ENCODE assay signal across 10 mouse cellular contexts in the genomic region with DNA sequence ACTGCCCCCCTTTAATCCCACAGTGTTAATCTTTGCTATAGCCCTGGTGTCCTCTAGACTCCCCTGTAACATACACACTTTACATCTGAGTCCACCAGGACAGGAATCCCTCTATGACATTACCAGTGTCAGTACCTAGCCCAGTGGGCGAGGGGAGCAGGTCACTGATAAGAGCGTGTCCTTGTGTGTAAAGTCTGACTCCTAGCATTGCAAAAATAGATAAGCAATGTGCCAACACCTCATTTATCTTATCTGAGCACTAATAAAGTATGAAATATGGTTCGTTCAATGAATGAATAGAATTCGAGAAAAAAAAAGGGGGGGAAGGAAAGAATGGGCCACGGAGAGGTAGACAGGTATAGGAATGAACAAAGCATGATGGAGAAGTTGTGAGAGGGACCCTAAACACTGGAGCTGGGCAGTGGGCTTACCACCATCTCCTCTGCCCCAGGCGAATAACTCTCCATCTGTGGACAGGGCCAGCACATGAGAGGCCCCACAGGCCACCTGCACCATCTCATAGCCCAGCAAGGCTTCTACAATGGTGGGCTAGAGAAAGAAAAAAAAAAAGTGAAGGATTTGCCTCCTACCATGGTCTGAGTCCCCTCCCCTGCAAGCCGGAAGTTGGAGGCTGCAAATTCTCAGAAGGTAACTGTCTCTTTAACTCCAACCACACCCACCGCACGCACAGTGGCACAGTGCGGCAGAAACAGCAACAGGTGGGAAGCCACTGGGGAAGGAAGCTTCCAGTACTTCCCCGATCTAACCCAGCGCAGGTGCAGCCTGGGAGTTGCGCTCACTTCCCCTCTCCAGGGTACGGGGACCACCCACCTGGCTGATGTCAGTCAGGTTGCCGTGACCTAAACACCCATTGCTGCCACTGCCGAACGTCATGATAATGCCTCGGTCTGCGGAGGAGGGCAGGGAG. TPM values are rescaled to one million over a fixed set of nuclear protein-coding genes. Genes with fewer than 3 reads are reported as not detected.
DNase-seq lines count a peak whose midpoint lies in the region; ATAC-seq lines count a peak whose summit lies in the region.
"Had no signal": no experiment of that assay in that cellular context is flagged by ENCODE, and none has a peak within 500 bp of the region (broad histone marks: within the 10 kb centered on the region; RNA-seq: fewer than 3 reads in every experiment).

No protein-coding gene starts in this region.

- peak overlapping the region; percentile 44 for H3K4me2 ChIP-seq in heart, embryonic 11.5 days
- peak overlapping the region; percentile 73 for H3K4me2 ChIP-seq in liver, embryonic 13.5 days
- H3K4me2 ChIP-seq: limb, embryonic 15.5 days had no signal

- H3K27ac ChIP-seq in heart, embryonic 11.5 days (ENCODE audit: low read depth, low read length) = no peak overlapping the region
- peak overlapping the region; percentile 91 for H3K27ac ChIP-seq in liver, embryonic 13.5 days
- H3K27ac ChIP-seq: limb, embryonic 15.5 days had no signal

- H3K4me1 ChIP-seq in heart, embryonic 11.5 days (ENCODE audit: control insufficient read depth, insufficient read depth, low read length) = peaks cover 16% of the 10 kb centered on the region
- peaks cover 84% of the 10 kb centered on the region for H3K4me1 ChIP-seq in liver, embryonic 13.5 days (replicated peaks)

- no peak for ATAC-seq in heart, embryonic 11.5 days (replicated peaks; ENCODE audit: insufficient number of reproducible peaks, low FRiP score, low TSS enrichment)
- ATAC-seq in liver, embryonic 13.5 days (ENCODE audit: low read depth) = peak; percentile 65

- H3K9ac ChIP-seq in heart, embryonic 11.5 days (ENCODE audit: low read depth, low read length) = peak overlapping the region; percentile 39; the same call in 1 of the 2 replicates
- H3K9ac ChIP-seq in liver, embryonic 13.5 days = peak overlapping the region; percentile 62
- H3K9ac ChIP-seq: limb, embryonic 15.5 days had no signal

- H3K27me3 ChIP-seq in heart, embryonic 11.5 days (ENCODE audit: control insufficient read depth, insufficient read depth, low read length) = no peaks in the 10 kb centered on the region
- H3K27me3 ChIP-seq in liver, embryonic 13.5 days = no peaks in the 10 kb centered on the region
- H3K27me3 ChIP-seq in splenic B cell, adult 2 months (ENCODE audit: control insufficient read depth, insufficient read depth, low read length, poor library complexity, severe bottlenecking) = no peaks in the 10 kb centered on the region
- H3K27me3 ChIP-seq: limb, embryonic 15.5 days had no signal

- no peak for DNase-seq in heart, postnatal 14 days
- DNase-seq in ZHBTc4 (ENCODE audit: low read depth, low spot score) = peak; percentile 72
- DNase-seq in liver, embryonic 13.5 days = no peak
- DNase-seq in splenic B cell, adult 2 months (ENCODE audit: low read depth, low spot score) = peak; percentile 90
- DNase-seq in cerebellum, adult 11-12 months = no peak
- no peak for DNase-seq in ovary, postnatal 10 days (ENCODE audit: low spot score)
- DNase-seq in layer of hippocampus, postnatal 36 days = no peak
- DNase-seq: cerebellum, postnatal 36 days had no signal

- H3K9me3 ChIP-seq in heart, embryonic 11.5 days (replicated peaks; ENCODE audit: control insufficient read depth, low read length) = no peaks in the 10 kb centered on the region
- no peaks in the 10 kb centered on the region for H3K9me3 ChIP-seq in liver, embryonic 13.5 days (replicated peaks)
- H3K9me3 ChIP-seq: limb, embryonic 15.5 days had no signal

- no peaks in the 10 kb centered on the region for H3K36me3 ChIP-seq in heart, embryonic 11.5 days (ENCODE audit: control insufficient read depth, insufficient read depth, low read length)
- peaks cover 13% of the 10 kb centered on the region for H3K36me3 ChIP-seq in liver, embryonic 13.5 days
- no peaks in the 10 kb centered on the region for H3K36me3 ChIP-seq in splenic B cell, adult 2 months (ENCODE audit: control insufficient read depth, insufficient read depth, low read length, poor library complexity, severe bottlenecking)

- intact Hi-C loops in heart, postnatal 14 days (cut with DNase I) = no loop called here

- H3K4me3 ChIP-seq in heart, embryonic 11.5 days (ENCODE audit: low read depth, low read length) = peak overlapping the region; percentile 6; the same call in 1 of the 2 replicates
- peak overlapping the region; percentile 50 for H3K4me3 ChIP-seq in liver, embryonic 13.5 days (replicated peaks)
- H3K4me3 ChIP-seq: limb, embryonic 15.5 days had no signal

- 47% methylated on average over 19 of the region's 19 CpGs for WGBS in heart, embryonic 11.5 days (ENCODE audit: insufficient replicate concordance)
- 17% methylated on average over 19 of the region's 19 CpGs for WGBS in liver, embryonic 13.5 days (ENCODE audit: insufficient replicate concordance)

RNA-seq across cellular contexts. Expression of a gene that starts 3.4 kb away (rescaled TPM):
- 34.2 and 38.4 TPM in 2 replicates for polyA plus RNA-seq in heart, embryonic 11.5 days (2014; fragmentation: Nextera tagmentation; extraction: Ambion mirVana)
- total RNA-seq in heart, postnatal 14 days (2021) = 10 to 100 TPM; 10.3 to 11.2 TPM
- 28.0 and 34.6 TPM in 2 replicates for polyA plus RNA-seq in liver, embryonic 13.5 days (2015; fragmentation: Nextera tagmentation; extraction: Ambion mirVana)
- 10 to 100 TPM; 10.9 to 15.0 TPM for total RNA-seq in layer of hippocampus, postnatal 36 days (2021)

RNA-seq across cellular contexts. Expression of a gene that starts 7.7 kb away (rescaled TPM):
- 9.9 and 10.6 TPM in 2 replicates for polyA plus RNA-seq in heart, embryonic 11.5 days (2014; fragmentation: Nextera tagmentation; extraction: Ambion mirVana)
- 1 to 10 TPM; 4.8 to 6.2 TPM for total RNA-seq in heart, postnatal 14 days (2021)
- 8.9 and 9.2 TPM in 2 replicates for polyA plus RNA-seq in liver, embryonic 13.5 days (2015; fragmentation: Nextera tagmentation; extraction: Ambion mirVana)
- 1 to 10 TPM; 2.4 to 2.5 TPM for total RNA-seq in layer of hippocampus, postnatal 36 days (2021)

RNA-seq across cellular contexts. Expression of a gene that starts 7.7 kb away (rescaled TPM):
- 16.1 and 16.3 TPM in 2 replicates for polyA plus RNA-seq in heart, embryonic 11.5 days (2014; fragmentation: Nextera tagmentation; extraction: Ambion mirVana)
- total RNA-seq in heart, postnatal 14 days (2021) = 1 to 10 TPM; 6.5 to 7.6 TPM
- 50.3 and 54.3 TPM in 2 replicates for polyA plus RNA-seq in liver, embryonic 13.5 days (2015; fragmentation: Nextera tagmentation; extraction: Ambion mirVana)
- 10 to 100 TPM; 22.3 to 24.0 TPM for total RNA-seq in layer of hippocampus, postnatal 36 days (2021)

RNA-seq across cellular contexts. Expression of a gene that starts 14.6 kb away (rescaled TPM):
- 1,064 and 1,178 TPM in 2 replicates for polyA plus RNA-seq in heart, embryonic 11.5 days (2014; fragmentation: Nextera tagmentation; extraction: Ambion mirVana)
- 100 to 1,000 TPM; 776 to 812 TPM for total RNA-seq in heart, postnatal 14 days (2021)
- polyA plus RNA-seq in liver, embryonic 13.5 days (2015; fragmentation: Nextera tagmentation; extraction: Ambion mirVana) = 1,033 and 1,075 TPM in 2 replicates
- 100 to 1,000 TPM; 714 to 715 TPM for total RNA-seq in layer of hippocampus, postnatal 36 days (2021)

RNA-seq across cellular contexts. Expression of a gene that starts 19.4 kb away (rescaled TPM):
- polyA plus RNA-seq in heart, embryonic 11.5 days (2014; fragmentation: Nextera tagmentation; extraction: Ambion mirVana) = 62.2 and 62.5 TPM in 2 replicates
- 10 to 100 TPM; 14.2 to 17.8 TPM for total RNA-seq in heart, postnatal 14 days (2021)
- 13.5 and 15.6 TPM in 2 replicates for polyA plus RNA-seq in liver, embryonic 13.5 days (2015; fragmentation: Nextera tagmentation; extraction: Ambion mirVana)
- 10 to 100 TPM; 26.8 to 28.5 TPM for total RNA-seq in layer of hippocampus, postnatal 36 days (2021)

Comparison
In these comparisons a context has a peak if more than half of its experiments do, and no peak if none do; other contexts are left out.
1. DNase-seq: peak in ZHBTc4 (single experiment) and splenic B cell, adult 2 months (single experiment); none in heart, postnatal 14 days (0 of 2), liver, embryonic 13.5 days (single experiment), cerebellum, adult 11-12 months (single experiment), ovary, postnatal 10 days (single experiment) and layer of hippocampus, postnatal 36 days (0 of 2).